Mouse (Mus musculus): ENCODE data around the gene Pusl1. TPM values are rescaled to one million over a fixed set of nuclear protein-coding genes. Genes with fewer than 3 reads are reported as not detected.

Gene Pusl1
- 31.4 and 39.4 TPM in 2 replicates for polyA plus RNA-seq (2012; rRNA removed)

GRCm38 (mm10) chr4:155891551-155892001 lies at the start of gene Pusl1, which contains the start of gene Acap3:
TSS of gene Pusl1 (minus strand) at chr4:155891781.
TSS of gene Acap3 (plus strand) at chr4:155891822.
- WGBS, result under 1% methylated on average over 52 of the region's 52 CpGs

DNA sequence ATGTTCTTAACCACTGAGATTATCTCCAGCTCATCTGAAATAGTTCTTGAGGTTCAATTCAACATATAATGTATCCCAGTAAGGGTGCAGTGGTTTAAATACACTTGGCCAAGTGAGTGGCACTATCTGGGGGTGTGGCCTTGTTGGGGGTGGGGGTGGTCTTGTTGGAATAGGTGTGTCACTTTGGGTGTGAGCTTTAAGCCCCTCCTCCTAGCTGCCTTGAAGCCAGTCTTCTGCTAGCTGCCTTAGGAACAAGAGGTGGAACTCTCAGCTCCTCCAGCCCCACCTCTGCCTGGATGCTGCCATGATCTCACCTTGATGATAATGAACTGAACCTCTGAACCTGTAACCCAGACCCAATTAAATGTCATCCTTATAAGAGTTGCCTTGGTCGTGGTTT lies 40.5 kb upstream of the Pusl1 start:
- DNase-seq (ENCODE audit: low read depth, low spot score), result no peak

More at GRCm38 (mm10) chr4:155891551-155892001, at the start of gene Pusl1, which contains the start of gene Acap3:
- peak; percentile 58 for DNase-seq (ENCODE audit: low read depth, low spot score)

GRCm38 (mm10) chr4:155908751-155909150 lies 17.2 kb upstream of the Pusl1 start:
- no peak for DNase-seq (ENCODE audit: low read depth, low spot score)
- 86% methylated on average over 4 of the region's 4 CpGs for WGBS

More for the DNA sequence above, 40.5 kb upstream of the Pusl1 start:
- WGBS, result 54% methylated on average over 1 of the region's 1 CpGs

GRCm38 (mm10) chr4:155908281-155908680 lies 16.7 kb upstream of the Pusl1 start:
- DNase-seq (ENCODE audit: low read depth, low spot score), result no peak
- 73% methylated on average over 7 of the region's 7 CpGs for WGBS

DNA sequence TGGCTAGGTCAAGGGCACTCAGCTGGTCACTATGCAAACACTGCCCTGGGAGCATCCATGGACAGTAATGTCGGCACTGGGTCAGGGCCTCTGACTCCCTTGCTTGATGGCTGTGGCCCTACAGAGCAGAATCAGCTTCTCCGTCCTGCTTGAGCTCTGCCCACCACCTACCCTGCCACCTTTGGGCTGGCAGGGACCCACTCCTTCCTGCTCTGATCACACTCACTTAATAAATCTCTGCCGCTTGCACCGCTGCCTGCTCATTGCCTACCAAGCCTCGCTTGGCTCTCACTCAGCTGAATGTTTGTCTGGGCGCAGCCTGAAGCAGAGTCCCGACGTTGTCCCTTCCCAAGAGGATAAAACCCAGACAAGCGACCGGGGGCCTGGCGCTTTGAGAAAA lies 15.4 kb upstream of the Pusl1 start:
- no peak for DNase-seq (ENCODE audit: low read depth, low spot score)
- 68% methylated on average over 11 of the region's 11 CpGs for WGBS

DNA sequence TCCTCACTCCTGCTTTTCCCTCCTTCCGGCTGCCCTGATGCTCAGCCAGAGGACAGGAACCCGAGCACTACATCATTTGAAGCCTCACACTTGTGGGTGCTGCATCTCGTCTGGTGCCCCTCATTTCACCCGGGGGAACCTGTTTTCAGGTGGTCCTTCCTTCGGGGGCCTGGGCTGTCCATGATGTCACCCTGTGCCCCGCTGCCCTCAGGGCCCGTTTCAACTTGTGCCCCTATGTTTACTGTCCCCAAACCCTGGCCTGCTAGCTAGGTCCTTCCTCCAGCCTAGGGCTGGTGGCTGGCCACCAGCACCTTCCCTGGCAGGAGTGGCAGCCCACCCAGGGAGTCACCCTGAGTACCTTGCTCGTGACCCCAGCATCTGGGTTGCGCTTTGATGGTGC lies 14.5 kb upstream of the Pusl1 start:
- 81% methylated on average over 9 of the region's 9 CpGs for WGBS
- DNase-seq (ENCODE audit: low read depth, low spot score), result no peak

GRCm38 (mm10) chr4:155905634-155906033 lies 14.1 kb upstream of the Pusl1 start:
- no peak for DNase-seq (ENCODE audit: low read depth, low spot score)
- 89% methylated on average over 13 of the region's 13 CpGs for WGBS

- WGBS, result 91% methylated on average over 13 of the region's 13 CpGs
- DNase-seq (ENCODE audit: low read depth, low spot score), result no peak
Measured at GRCm38 (mm10) chr4:155904318-155905102, 12.9 kb upstream of the Pusl1 start.

DNA sequence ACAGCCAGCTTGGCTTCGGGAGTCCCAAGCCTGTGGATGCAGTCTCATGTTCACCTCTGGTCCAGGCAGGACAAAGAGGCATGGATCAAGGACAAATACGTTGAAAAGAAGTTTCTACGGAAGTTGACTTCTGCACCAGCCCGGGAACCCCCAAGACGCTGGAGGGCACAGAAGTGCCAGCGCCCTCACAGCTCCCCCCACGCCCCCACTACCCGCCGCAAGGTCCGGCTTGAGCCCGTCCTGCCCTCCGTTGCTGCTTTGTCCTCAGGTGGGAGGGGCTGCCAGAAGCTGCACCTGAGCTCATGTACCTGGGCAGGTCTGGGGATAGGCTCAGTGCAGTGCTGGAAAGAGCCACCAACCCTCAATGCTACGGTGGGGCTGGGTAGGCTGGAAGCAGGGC lies 11.7 kb upstream of the Pusl1 start:
- no peak for DNase-seq (ENCODE audit: low read depth, low spot score)
- WGBS, result 95% methylated on average over 13 of the region's 13 CpGs

GRCm38 (mm10) chr4:155901205-155901604 lies 9.6 kb upstream of the Pusl1 start:
- no peak for DNase-seq (ENCODE audit: low read depth, low spot score)
- 44% methylated on average over 3 of the region's 3 CpGs for WGBS

GRCm38 (mm10) chr4:155899355-155899754 lies 7.8 kb upstream of the Pusl1 start:
- DNase-seq (ENCODE audit: low read depth, low spot score), result no peak
- 92% methylated on average over 7 of the region's 7 CpGs for WGBS

- 99% methylated on average over 2 of the region's 2 CpGs for WGBS
- DNase-seq (ENCODE audit: low read depth, low spot score), result no peak
Measured at GRCm38 (mm10) chr4:155898318-155898717, 6.7 kb upstream of the Pusl1 start.

DNA sequence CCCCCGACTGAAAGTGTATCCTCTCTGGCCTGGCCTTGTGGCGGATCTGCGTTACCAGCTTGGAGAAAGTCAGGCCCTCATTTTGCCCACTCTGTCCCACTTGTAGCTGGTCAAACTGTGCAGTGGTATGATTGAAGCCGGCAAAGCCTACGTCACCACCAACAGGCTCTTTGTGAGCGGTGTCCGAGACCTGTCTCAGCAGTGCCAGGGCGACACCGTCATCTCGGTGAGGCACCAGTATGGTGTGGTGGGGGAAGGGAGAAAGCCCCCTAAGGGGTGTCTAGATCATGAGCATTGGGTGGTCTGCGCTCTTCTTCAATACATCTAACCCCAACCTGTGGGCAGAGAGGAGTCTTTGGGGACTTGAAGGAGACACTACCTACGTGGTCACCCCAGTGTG lies 4.9 kb upstream of the Pusl1 start:
- WGBS, result 97% methylated on average over 12 of the region's 12 CpGs

DNA sequence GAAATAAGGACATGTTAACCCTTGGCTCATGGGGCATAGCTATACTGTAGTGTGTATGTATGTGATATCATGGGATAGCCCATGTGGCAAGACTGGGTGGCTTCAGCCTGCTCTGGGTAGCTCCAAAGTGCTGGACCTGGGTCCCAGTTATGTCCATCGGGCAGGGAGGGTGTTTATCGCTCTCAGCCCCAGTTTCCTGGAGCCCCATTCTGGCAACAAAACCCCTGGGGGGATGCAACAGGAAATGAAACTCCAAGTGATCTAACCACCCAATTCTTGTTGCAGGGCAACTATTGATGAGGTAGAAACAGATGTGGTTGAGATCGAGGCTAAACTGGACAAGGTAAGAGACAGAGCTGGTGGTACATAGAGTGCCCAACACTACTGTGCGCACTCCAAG lies 4.2 kb upstream of the Pusl1 start:
- WGBS, result 89% methylated on average over 4 of the region's 4 CpGs
- no peak for DNase-seq (ENCODE audit: low read depth, low spot score)

More for the DNA sequence above, 4.9 kb upstream of the Pusl1 start:
- no peak for DNase-seq (ENCODE audit: low read depth, low spot score)

DNA sequence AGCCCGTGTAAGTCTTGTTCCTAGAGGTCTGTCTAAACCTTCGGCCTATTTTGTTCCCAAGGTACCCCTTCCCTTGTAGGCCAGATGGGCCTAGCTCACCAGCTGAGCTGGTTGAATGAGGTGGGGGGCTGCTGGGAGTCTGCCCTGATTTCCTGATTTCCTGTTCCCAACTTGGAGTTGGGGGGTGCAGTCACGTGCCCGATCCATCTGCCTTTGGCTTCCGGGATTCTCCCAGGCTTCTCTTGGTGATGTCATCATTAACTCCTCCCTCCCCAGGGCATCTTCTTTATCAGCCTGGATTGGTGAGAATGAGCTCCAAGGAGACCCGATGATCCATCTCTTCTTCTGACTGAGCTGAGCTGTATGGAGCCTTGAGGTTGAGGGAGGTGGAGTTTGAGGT lies 3.6 kb upstream of the Pusl1 start:
- DNase-seq (ENCODE audit: low read depth, low spot score), result no peak
- WGBS, result 48% methylated on average over 6 of the region's 6 CpGs

GRCm38 (mm10) chr4:155894311-155894881 lies 2.8 kb upstream of the Pusl1 start:
- no peak for DNase-seq (ENCODE audit: low read depth, low spot score)

GRCm38 (mm10) chr4:155893212-155893690 lies 1.7 kb upstream of the Pusl1 start:
- DNase-seq (ENCODE audit: low read depth, low spot score), result no peak
- 69% methylated on average over 8 of the region's 8 CpGs for WGBS

More at GRCm38 (mm10) chr4:155894311-155894881, 2.8 kb upstream of the Pusl1 start:
- WGBS, result 17% methylated on average over 8 of the region's 8 CpGs

DNA sequence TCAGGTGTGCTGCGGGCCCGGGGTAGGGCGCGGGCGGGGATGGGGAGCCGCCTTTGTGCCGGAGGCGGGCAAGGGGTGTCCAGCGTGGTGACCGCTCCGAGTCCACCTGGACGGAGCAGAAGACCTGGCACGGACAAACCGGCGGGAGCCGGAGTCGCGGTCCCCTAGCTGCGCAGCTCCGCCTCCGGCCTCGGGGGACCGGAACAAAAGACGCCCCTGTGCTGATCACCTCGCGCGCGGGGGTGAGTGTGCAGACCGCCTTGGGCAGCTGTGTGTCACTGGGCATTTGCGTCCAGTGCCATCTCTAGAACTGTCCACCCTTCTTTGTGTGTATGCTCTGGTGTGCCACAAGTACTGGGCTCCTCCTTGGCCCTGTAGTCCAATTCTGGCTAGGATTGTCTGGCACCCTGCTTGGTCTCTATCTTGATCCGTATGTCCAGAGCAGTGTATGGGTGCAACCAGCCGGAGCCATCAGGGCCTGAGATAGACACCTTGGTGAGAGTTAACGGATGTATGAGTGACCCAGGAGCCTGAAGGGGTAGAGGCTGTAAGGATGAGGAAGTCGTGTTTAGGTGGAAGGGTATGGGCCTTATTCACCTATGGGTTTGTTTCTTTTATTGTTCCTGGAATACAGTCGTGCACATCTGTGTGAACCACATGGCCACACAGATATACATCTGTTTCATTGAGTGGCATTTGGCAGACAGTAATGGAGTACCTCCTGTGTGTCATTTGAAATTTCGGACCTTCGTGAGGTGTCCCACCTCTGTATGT lies 1.0 kb upstream of the Pusl1 start:
- DNase-seq (ENCODE audit: low read depth, low spot score), result no peak
- WGBS, result 4% methylated on average over 37 of the region's 37 CpGs

DNA sequence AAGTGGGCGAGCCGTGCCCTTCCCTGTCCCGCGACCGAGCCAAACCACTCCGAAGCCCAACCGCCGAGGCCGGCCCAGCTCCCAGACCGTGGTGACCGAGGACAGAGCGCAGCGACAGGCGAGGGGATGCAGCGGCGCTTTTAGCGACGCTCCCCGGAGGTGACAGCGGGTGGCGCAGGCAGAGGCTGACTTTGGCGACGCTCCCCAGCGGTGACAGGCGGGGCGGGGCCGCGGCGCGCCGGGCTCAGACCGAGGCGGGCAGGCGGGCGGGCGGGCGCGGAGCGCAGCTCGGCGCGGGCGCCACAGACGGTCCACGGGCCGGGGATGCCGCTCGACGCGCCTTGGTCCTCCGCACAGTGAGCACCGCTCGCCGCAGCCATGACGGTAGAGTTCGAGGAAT lies 436 bp upstream of the Pusl1 start:
- peak; percentile 43 for DNase-seq (ENCODE audit: low read depth, low spot score)
- under 1% methylated on average over 55 of the region's 56 CpGs for WGBS

GRCm38 (mm10) chr4:155891011-155891471 lies 540 bp downstream of the Pusl1 start:
- WGBS, result under 1% methylated on average over 34 of the region's 34 CpGs
- no peak for DNase-seq (ENCODE audit: low read depth, low spot score)

Measured in large intestine, adult 2 months (tissue).